Mouse (Mus musculus) intestine, postnatal 0 days (tissue): ENCODE results near the gene Cnst. TPM values are rescaled to one million over a fixed set of nuclear protein-coding genes. Genes with fewer than 3 reads are reported as not detected.

Source experiments
- ATAC-seq: fragments of 200-750 bp; cut with Nextera tagmentation; 2 replicates; pipeline ENCODE4 v1.8.0; 2017; ENCODE audit warnings: mild to moderate bottlenecking, moderate TSS enrichment, moderate library complexity
- H3K27ac ChIP-seq: fragments of 300-500 bp; sonication (generic); 2 replicates; pipeline ENCODE4 v1.5.1; 2014; ENCODE audit warnings: mild to moderate bottlenecking, low read depth, low read length, moderate library complexity
- H3K27me3 ChIP-seq: fragments of 300-500 bp; sonication (generic); replicated peaks from 2 replicates; pipeline ENCODE4 v1.6.1; 2014; ENCODE audit warnings: low read length, mixed read lengths; ENCODE audit not compliant: control insufficient read depth, insufficient read depth
- H3K36me3 ChIP-seq: fragments of 300-500 bp; sonication (generic); 2 replicates; pipeline ENCODE4 v1.6.1; 2014; ENCODE audit warnings: mild to moderate bottlenecking, moderate library complexity; ENCODE audit not compliant: control insufficient read depth, insufficient read depth
- H3K4me1 ChIP-seq: fragments of 300-500 bp; sonication (generic); replicated peaks from 2 replicates; pipeline ENCODE4 v1.6.1; 2014; ENCODE audit warnings: antibody characterized with exemption, low read length, mixed read lengths; ENCODE audit not compliant: control insufficient read depth, insufficient read depth
- H3K4me2 ChIP-seq: fragments of 300-500 bp; sonication (generic); replicated peaks from 2 replicates; pipeline ENCODE4 v1.6.1; 2014; ENCODE audit warnings: low read depth, mild to moderate bottlenecking, moderate library complexity
- H3K4me3 ChIP-seq: fragments of 300-500 bp; sonication (generic); 2 replicates; pipeline ENCODE4 v1.5.1; 2014; ENCODE audit warnings: low read depth, low read length
- H3K9ac ChIP-seq: fragments of 300-500 bp; sonication (generic); 2 replicates; pipeline ENCODE4 v1.6.1; 2014; ENCODE audit warnings: mild to moderate bottlenecking, low read depth, low read length
- H3K9me3 ChIP-seq: fragments of 300-500 bp; sonication (generic); 2 replicates; pipeline ENCODE4 v1.6.1; 2016; ENCODE audit warnings: mixed run types; ENCODE audit not compliant: control insufficient read depth
- CTCF ChIP-seq: sonication (generic); IDR thresholded peaks from 2 replicates; pipeline ENCODE4 v1.5.1; 2016; ENCODE audit warnings: low read depth, mild to moderate bottlenecking, control low read depth, antibody characterized with exemption, moderate library complexity
- WGBS: fragments of 180-500 bp; shearing (Covaris S2); extraction: QIAGEN DNeasy Blood & Tissue Kit; methylation state at CpG from one replicate; pipeline ENCODE4 v1.1.7; 2014; 5-methylcytosine and 5-hydroxymethylcytosine counted together
- polyA plus RNA-seq: library from polyadenylated mRNA; unstranded; fragments of >200 nt; fragmentation: Nextera tagmentation; extraction: Ambion mirVana; gene quantifications from 2 replicates; pipeline ENCODE4 v1.2.1, GENCODE M21; 2015

The Cnst gene
- polyA plus RNA-seq, 1 experiment from 2014 or later, result 8.4 TPM

- ATAC-seq, result peak; percentile 77
- Histone ChIP-seq H3K27ac (peak overlapping the region; percentile 37; the same call in 1 of the 2 replicates), H3K4me3 (no peak overlapping the region), H3K4me1 (no peaks in the 10 kb centered on the region), H3K36me3 (no peaks in the 10 kb centered on the region; the same call in 1 of the 2 replicates), H3K27me3 (no peaks in the 10 kb centered on the region), H3K9me3 (no peaks in the 10 kb centered on the region), H3K9ac (no peak overlapping the region), H3K4me2 (0 out of 2 replicates have a peak overlapping the region, but pooled peaks have one; percentile 6)
- WGBS, result 34% methylated on average over 7 of the region's 7 CpGs
- TF ChIP-seq CTCF, result no peak
Observed at GRCm38 (mm10) chr1:179552751-179553150, 6.6 kb downstream of the Cnst start.

GRCm38 (mm10) chr1:179553197-179553948, 7.2 kb downstream of the Cnst start:
- H3K9me3 ChIP-seq, result no peaks in the 10 kb centered on the region
- no peaks in the 10 kb centered on the region for H3K27me3 ChIP-seq
- no peak overlapping the region for H3K4me3 ChIP-seq
- TF ChIP-seq CTCF, result no peak
- no peaks in the 10 kb centered on the region; the same call in 1 of the 2 replicates for H3K36me3 ChIP-seq
- no peak overlapping the region for H3K4me2 ChIP-seq
- H3K27ac ChIP-seq, result 0 out of 2 replicates have a peak overlapping the region, but pooled peaks have one; percentile 37
- H3K4me1 ChIP-seq, result no peaks in the 10 kb centered on the region
- 50% methylated on average over 5 of the region's 5 CpGs for WGBS
- no peak overlapping the region for H3K9ac ChIP-seq
- ATAC-seq, result no peak

- no peaks in the 10 kb centered on the region for H3K9me3 ChIP-seq
Observed at GRCm38 (mm10) chr1:179553949-179554347, 7.8 kb downstream of the Cnst start.

GRCm38 (mm10) chr1:179556921-179557320, 10.8 kb downstream of the Cnst start:
- no peak for TF ChIP-seq CTCF
- Histone ChIP-seq H3K4me1 (peaks cover 4% of the 10 kb centered on the region), H3K27me3 (no peaks in the 10 kb centered on the region), H3K36me3 (no peaks in the 10 kb centered on the region), H3K4me2 (no peak overlapping the region), H3K9ac (no peak overlapping the region), H3K9me3 (no peaks in the 10 kb centered on the region), H3K4me3 (no peak overlapping the region), H3K27ac (no peak overlapping the region)
- 89% methylated on average over 3 of the region's 3 CpGs for WGBS
- ATAC-seq, result no peak

More at GRCm38 (mm10) chr1:179553949-179554347, 7.8 kb downstream of the Cnst start:
- Histone ChIP-seq H3K36me3 (no peaks in the 10 kb centered on the region), H3K27ac (no peak overlapping the region), H3K9ac (no peak overlapping the region), H3K4me2 (no peak overlapping the region), H3K4me3 (no peak overlapping the region), H3K4me1 (no peaks in the 10 kb centered on the region), H3K27me3 (no peaks in the 10 kb centered on the region)
- 81% methylated on average over 4 of the region's 4 CpGs for WGBS
- ATAC-seq, result no peak
- TF ChIP-seq CTCF, result no peak

DNA sequence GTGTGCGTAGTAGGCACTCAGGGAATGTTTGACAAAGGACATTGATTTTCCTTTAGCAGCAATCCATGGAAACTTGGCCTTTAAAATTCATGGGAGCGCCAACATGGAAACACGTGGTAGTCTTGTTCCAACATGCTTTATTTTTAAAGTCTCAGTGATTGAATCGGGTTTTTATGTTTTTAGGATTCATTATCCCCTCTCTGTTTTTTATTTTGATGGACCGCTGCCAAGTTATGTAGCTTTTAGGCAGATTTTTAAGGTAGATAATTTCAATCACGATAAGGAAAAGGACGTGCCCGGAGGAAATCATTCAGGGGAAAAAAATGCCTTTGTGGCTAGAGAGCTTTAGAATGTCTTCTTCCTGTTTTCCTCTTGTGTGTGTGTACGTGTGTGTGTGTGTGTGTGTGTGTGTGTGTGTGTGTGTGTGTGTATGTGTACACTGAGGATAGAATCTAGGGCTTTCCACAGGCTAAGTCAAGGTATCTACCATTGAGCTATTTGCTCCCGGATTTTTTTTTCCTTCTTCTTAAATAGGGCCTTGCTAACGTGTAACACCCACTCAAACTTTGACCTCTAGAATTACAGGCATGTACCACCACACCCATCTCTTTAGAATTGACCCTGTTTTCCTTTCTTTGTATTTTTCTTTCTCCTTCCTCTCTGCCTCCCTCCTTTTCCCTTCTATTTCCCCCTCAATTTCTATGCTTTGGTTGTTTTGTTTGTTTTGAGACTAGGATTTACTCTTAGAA, 13.4 kb downstream of the Cnst start:
- Histone ChIP-seq H3K4me3 (no peak overlapping the region), H3K4me2 (peak overlapping the region; percentile 30), H3K27ac (peak overlapping the region; percentile 4; the same call in 1 of the 2 replicates), H3K4me1 (peaks cover 4% of the 10 kb centered on the region), H3K9ac (no peak overlapping the region), H3K36me3 (no peaks in the 10 kb centered on the region), H3K27me3 (no peaks in the 10 kb centered on the region), H3K9me3 (no peaks in the 10 kb centered on the region)
- peak; percentile 61 for ATAC-seq
- no peak for TF ChIP-seq CTCF
- 49% methylated on average over 10 of the region's 11 CpGs for WGBS

DNA sequence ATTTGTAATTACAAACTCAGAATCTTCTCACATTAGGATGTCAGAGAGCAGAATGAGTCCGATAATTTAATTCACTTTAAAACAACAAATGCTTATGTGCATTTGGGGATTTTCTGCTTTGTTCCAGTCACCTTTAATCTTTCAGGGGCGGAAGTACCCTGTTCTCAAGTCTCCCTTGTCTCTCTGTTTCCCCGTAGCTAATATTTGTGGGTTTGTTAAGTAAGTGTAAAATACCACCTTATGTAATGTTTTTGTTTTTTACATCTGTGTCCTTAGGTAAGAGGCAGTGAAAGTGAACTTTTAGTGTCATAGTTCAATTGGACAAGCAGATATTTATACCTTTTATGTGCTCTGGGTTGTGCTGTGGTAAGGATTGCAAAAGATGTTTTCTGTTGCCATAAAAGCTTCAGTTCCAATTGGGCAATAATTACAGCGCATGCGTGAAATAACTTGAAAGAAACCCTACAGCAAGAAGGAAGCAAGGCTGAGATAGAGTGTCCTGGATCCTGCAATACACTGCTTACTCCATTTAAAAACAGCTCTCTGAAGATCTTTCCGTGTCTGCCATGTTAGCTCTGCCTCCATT, 14.8 kb downstream of the Cnst start:
- no peak overlapping the region; the same call in 1 of the 2 replicates for H3K27ac ChIP-seq
- 76% methylated on average over 6 of the region's 6 CpGs for WGBS
- H3K4me3 ChIP-seq, result no peak overlapping the region
- no peaks in the 10 kb centered on the region for H3K9me3 ChIP-seq
- no peaks in the 10 kb centered on the region for H3K36me3 ChIP-seq
- peak; percentile 58 for ATAC-seq
- H3K4me1 ChIP-seq, result peaks cover 4% of the 10 kb centered on the region
- H3K27me3 ChIP-seq, result no peaks in the 10 kb centered on the region
- H3K9ac ChIP-seq, result no peak overlapping the region
- no peak for TF ChIP-seq CTCF
- H3K4me2 ChIP-seq, result no peak overlapping the region
